Mouse (Mus musculus) limb, embryonic 15.5 days (tissue): ENCODE results near the gene Fcrlb. TPM values are rescaled to one million over a fixed set of nuclear protein-coding genes. Genes with fewer than 3 reads are reported as not detected.
"Not testable (repeated sequence)": the region's sequence is repeated elsewhere in the genome, so short reads cannot be mapped to it uniquely, and the experiment has no call there.

Source experiments
- ATAC-seq: fragments of 200-750 bp; cut with Nextera tagmentation; 2 replicates; pipeline ENCODE4 v1.8.0; 2017; ENCODE audit warnings: low read depth, moderate TSS enrichment; ENCODE audit not compliant: insufficient number of reproducible peaks, low FRiP score, low TSS enrichment
- H3K27ac ChIP-seq: fragments of 300-500 bp; sonication (generic); 2 replicates; pipeline ENCODE4 v1.5.1; 2015; ENCODE audit warnings: moderate library complexity, mild to moderate bottlenecking, inconsistent platforms
- H3K27me3 ChIP-seq: fragments of 300-500 bp; sonication (generic); 2 replicates; pipeline ENCODE4 v1.6.1; 2015; ENCODE audit warnings: inconsistent platforms
- H3K36me3 ChIP-seq: fragments of 300-500 bp; sonication (generic); 2 replicates; pipeline ENCODE4 v1.6.1; 2015; ENCODE audit warnings: inconsistent platforms
- H3K4me1 ChIP-seq: fragments of 300-500 bp; sonication (generic); 2 replicates; pipeline ENCODE4 v1.6.1; 2015; ENCODE audit warnings: inconsistent platforms
- H3K4me2 ChIP-seq: fragments of 300-500 bp; sonication (generic); 2 replicates; pipeline ENCODE4 v1.6.1; 2015; ENCODE audit warnings: mild to moderate bottlenecking, inconsistent platforms
- H3K4me3 ChIP-seq: fragments of 300-500 bp; sonication (generic); 2 replicates; pipeline ENCODE4 v1.5.1; 2015; ENCODE audit warnings: mild to moderate bottlenecking, inconsistent platforms
- H3K9ac ChIP-seq: fragments of 300-500 bp; sonication (generic); 2 replicates; pipeline ENCODE4 v1.6.1; 2015; ENCODE audit warnings: inconsistent platforms
- H3K9me3 ChIP-seq: fragments of 300-500 bp; sonication (generic); 2 replicates; pipeline ENCODE4 v1.6.1; 2016; ENCODE audit warnings: inconsistent platforms
- WGBS: fragments of 180-500 bp; shearing (Covaris S2); methylation state at CpG from one replicate; pipeline ENCODE4 v1.1.7; 2015; 5-methylcytosine and 5-hydroxymethylcytosine counted together
- polyA plus RNA-seq: library from polyadenylated mRNA; unstranded; fragments of >200 nt; fragmentation: Nextera tagmentation; extraction: Ambion mirVana; gene quantifications from 2 replicates; pipeline ENCODE4 v1.2.1, GENCODE M21; 2015

Fcrlb gene
- polyA plus RNA-seq, result 0.14 and 0.15 TPM in 2 replicates

DNA sequence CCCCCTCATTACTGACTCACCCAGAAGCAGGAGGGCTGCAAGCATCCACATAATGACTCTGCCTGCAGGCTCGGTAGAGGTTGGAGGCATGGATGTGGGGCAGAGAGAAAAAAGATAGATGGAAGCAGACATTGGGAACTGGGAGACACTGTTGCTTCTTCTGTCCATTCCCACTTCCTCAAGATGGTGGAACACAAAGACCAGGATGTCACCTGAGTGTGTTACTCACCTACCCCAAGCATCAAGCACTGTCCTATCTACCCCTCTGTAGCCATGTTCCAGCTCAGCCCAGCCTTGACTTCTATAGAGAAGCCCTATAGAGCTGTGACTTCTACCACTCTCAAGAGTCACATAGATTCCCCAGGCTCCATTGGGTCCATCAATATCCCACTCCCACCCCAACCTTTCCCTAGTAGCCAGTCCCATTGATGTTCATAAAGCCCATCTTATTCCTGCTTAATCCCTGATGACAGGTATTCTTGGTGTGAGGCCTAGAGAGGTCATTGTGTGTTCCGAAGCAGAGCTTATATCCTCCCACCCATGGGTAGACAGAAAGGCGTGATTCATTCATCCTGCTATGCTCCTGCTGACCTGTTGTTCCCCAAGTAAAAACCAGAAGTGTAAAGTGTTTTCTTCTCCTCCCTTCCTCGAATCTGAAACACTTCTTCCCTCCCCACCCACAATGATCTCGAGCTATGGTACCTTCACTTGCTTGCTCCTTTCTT lies at the start of gene Fcrlb:
Gene Fcrlb, minus strand, starts transcription at position 51 of the 725 bp plus-strand sequence.
- ATAC-seq, result no peak
- H3K9ac ChIP-seq, result no peak within 1 kb of the TSS
- peaks cover 9% of the 10 kb centered on the region for H3K4me1 ChIP-seq
- no peak within 1 kb of the TSS for H3K4me3 ChIP-seq
- no peak within 1 kb of the TSS for H3K27ac ChIP-seq
- H3K27me3 ChIP-seq, result peaks cover 19% of the 10 kb centered on the region
- H3K4me2 ChIP-seq, result no peak within 1 kb of the TSS
- WGBS, result 71% methylated on average over 5 of the region's 5 CpGs
- no peaks in the 10 kb centered on the region for H3K9me3 ChIP-seq
- H3K36me3 ChIP-seq, result no peaks in the 10 kb centered on the region

DNA sequence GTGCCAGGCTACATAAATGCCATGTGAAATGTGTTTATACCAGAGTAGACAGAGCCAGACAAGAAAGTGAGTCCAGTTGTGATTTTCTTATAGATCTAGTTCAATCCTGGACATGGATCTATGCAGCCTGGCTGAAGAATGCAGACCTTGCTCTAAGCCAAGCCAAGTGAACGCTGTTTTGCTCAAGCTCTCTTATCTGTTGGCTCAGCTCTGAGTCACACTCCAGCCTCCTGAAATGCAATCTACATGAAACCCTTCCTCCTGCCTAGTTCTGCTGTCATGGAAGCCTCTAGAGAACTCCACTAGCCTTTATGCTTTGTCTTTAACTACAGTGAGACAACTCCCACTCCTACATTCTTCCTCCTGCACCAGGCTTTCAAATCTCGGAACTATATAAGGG lies 49.6 kb upstream of the Fcrlb start:
- no peaks in the 10 kb centered on the region for H3K27me3 ChIP-seq
- H3K4me1 ChIP-seq, result no peaks in the 10 kb centered on the region
- ATAC-seq, result no peak
- no peak overlapping the region for H3K9ac ChIP-seq
- H3K36me3 ChIP-seq, result no peaks in the 10 kb centered on the region
- H3K4me2 ChIP-seq, result no peak overlapping the region
- WGBS, result 73% methylated on average over 2 of the region's 2 CpGs
- H3K27ac ChIP-seq, result no peak overlapping the region
- no peaks in the 10 kb centered on the region for H3K9me3 ChIP-seq
- no peak overlapping the region for H3K4me3 ChIP-seq

DNA sequence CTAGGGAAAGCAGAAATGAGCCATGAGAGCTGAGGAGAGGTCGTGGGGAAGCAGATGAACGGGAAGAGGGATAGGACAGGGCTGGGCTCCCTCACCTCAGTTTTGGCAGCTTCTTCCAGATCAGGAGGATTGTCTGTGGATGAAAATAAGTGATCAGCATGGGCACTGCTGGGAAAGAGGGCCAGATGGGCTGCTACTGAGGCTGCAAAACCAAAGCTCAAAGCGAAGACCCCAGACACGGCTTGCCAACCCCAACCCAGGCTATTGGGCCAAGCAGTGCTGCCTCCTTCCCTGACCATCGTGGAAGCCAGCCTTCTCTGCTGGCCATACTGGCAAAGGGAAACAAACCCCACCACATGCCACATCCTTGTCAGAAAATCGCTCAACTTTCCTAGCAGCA lies 48.4 kb upstream of the Fcrlb start:
- Histone ChIP-seq H3K4me1 (no peaks in the 10 kb centered on the region), H3K9me3 (no peaks in the 10 kb centered on the region), H3K4me2 (no peak overlapping the region), H3K4me3 (no peak overlapping the region), H3K9ac (no peak overlapping the region), H3K27ac (no peak overlapping the region), H3K36me3 (no peaks in the 10 kb centered on the region), H3K27me3 (no peaks in the 10 kb centered on the region)
- 72% methylated on average over 6 of the region's 6 CpGs for WGBS
- no peak for ATAC-seq

DNA sequence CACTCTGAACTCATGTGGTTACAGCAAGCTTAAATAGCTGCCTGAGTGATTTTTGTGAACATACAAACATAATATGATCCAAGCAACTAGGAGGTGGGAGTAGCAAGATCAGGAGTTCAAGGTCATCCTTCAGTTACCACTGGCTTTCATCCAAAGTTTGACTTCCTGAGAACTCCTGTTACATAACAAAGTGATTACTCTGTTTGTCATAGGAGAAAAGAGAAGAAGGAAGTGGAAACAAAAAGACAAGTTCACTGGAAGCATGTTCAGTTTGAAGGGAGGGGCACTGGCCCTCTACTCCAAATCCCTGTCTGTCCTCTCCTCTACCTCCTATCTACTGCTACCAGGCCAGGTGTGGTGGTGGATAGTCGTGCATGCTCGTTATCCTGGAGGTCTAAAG lies 47.0 kb upstream of the Fcrlb start:
- H3K9ac ChIP-seq, result no peak overlapping the region
- H3K4me3 ChIP-seq, result no peak overlapping the region
- H3K9me3 ChIP-seq, result no peaks in the 10 kb centered on the region
- H3K36me3 ChIP-seq, result no peaks in the 10 kb centered on the region
- H3K27me3 ChIP-seq, result no peaks in the 10 kb centered on the region
- H3K27ac ChIP-seq, result no peak overlapping the region
- H3K4me2 ChIP-seq, result no peak overlapping the region
- 60% methylated on average over 2 of the region's 2 CpGs for WGBS
- H3K4me1 ChIP-seq, result no peaks in the 10 kb centered on the region
- ATAC-seq, result no peak

DNA sequence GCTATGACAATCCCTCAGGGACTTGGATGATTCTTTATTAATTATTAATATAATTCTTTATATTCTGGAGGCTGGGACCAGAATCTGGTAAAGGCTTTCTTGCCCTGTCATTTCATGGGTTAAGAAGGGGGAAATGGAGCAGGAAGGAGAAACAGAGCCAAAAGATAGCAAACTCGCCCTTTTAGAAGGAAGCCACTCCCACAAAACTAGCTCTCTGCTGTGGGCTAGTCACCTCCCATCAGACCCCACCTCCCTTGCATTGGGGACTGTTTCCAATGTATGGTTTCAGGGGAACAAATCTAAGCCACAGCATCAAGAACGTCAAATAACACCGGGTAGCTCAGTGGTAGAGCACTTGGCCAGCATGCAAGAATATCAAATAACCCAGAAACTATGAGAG lies 45.5 kb upstream of the Fcrlb start:
- no peak overlapping the region for H3K27ac ChIP-seq
- no peaks in the 10 kb centered on the region for H3K27me3 ChIP-seq
- H3K36me3 ChIP-seq, result no peaks in the 10 kb centered on the region
- no peaks in the 10 kb centered on the region for H3K4me1 ChIP-seq
- WGBS, result 64% methylated on average over 3 of the region's 3 CpGs
- no peak overlapping the region for H3K4me2 ChIP-seq
- no peak for ATAC-seq
- H3K9ac ChIP-seq, result no peak overlapping the region
- H3K9me3 ChIP-seq, result no peaks in the 10 kb centered on the region
- no peak overlapping the region for H3K4me3 ChIP-seq

DNA sequence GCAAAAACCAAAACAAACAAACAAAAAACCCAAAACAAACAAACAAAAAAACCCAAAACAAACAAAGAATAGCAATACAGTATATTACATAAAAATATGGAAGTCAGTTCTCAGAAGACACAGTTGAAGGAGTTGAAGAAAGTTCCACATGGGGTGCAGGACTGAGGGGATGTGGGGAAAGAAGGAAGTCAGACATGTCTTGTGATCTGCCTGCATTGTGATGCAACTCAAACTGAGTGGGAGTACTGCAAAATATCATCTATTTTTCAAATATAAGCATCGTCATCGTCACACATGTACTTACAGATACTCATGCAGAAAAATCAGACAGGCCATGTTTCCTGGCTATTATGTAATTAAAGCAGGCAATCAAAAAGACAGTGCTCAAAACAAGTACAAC lies 40.5 kb upstream of the Fcrlb start:
- Histone ChIP-seq H3K36me3 (no peaks in the 10 kb centered on the region), H3K4me3 (no peak overlapping the region), H3K4me1 (no peaks in the 10 kb centered on the region), H3K4me2 (no peak overlapping the region), H3K9ac (no peak overlapping the region), H3K27me3 (no peaks in the 10 kb centered on the region), H3K27ac (no peak overlapping the region), H3K9me3 (no peaks in the 10 kb centered on the region)
- no peak for ATAC-seq
- 87% methylated on average over 2 of the region's 2 CpGs for WGBS

DNA sequence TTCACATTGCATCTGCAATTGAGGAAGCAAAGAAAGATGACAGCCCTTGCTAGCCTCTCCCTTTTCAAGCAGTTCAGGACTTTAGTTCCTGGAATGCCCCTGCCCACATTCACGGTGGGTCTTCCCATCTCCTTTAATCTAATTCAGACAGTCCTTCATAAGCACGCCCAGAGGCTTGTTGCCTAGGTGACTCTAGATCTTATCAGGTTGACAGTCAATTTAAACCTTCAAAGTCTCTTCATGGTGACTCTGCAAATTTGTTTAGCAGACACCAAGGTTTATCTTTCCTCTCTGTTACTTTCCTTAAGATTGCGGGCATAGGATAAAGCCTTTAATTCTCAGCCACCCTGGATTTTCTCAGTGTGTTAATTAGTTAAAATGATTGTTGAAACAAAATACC lies 38.0 kb upstream of the Fcrlb start:
- H3K9me3 ChIP-seq, result no peaks in the 10 kb centered on the region
- ATAC-seq, result no peak
- H3K4me2 ChIP-seq, result no peak overlapping the region
- H3K36me3 ChIP-seq, result no peaks in the 10 kb centered on the region
- no peak overlapping the region for H3K4me3 ChIP-seq
- no peak overlapping the region for H3K27ac ChIP-seq
- 43% methylated on average over 3 of the region's 3 CpGs for WGBS
- no peaks in the 10 kb centered on the region for H3K4me1 ChIP-seq
- no peaks in the 10 kb centered on the region for H3K27me3 ChIP-seq
- no peak overlapping the region for H3K9ac ChIP-seq

DNA sequence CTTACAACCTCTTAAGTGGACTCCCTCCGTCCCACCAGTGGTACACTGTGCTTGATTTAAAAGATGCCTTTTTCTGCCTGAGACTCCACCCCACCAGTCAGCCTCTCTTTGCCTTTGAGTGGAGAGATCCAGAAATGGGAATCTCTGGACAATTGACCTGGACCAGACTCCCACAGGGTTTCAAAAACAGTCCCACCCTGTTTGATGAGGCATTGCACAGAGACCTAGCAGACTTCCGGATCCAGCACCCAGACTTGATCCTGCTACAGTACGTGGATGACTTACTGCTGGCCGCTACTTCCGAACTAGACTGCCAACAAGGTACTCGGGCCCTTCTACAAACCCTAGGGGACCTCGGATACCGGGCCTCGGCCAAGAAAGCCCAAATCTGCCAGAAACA lies 32.2 kb upstream of the Fcrlb start:
- not testable (repeated sequence) for H3K36me3 ChIP-seq, H3K9ac ChIP-seq, H3K27ac ChIP-seq, ATAC-seq, H3K4me2 ChIP-seq, H3K9me3 ChIP-seq, H3K4me1 ChIP-seq, H3K4me3 ChIP-seq, H3K27me3 ChIP-seq
- WGBS, result 98% methylated on average over 8 of the region's 9 CpGs

DNA sequence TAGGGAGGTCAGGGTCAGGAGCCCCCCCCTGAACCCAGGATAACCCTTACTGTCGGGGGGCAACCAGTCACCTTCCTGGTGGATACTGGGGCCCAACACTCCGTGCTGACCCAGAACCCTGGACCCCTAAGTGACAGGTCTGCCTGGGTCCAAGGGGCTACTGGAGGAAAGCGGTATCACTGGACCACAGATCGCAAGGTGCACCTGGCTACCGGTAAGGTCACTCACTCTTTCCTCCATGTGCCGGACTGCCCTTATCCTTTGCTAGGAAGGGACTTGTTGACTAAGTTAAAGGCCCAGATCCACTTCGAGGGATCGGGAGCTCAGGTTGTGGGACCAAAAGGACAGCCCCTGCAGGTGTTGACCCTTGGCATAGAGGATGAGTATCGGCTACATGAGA lies 31.4 kb upstream of the Fcrlb start:
- H3K36me3 ChIP-seq, H3K4me2 ChIP-seq, H3K27ac ChIP-seq, H3K27me3 ChIP-seq, H3K4me1 ChIP-seq, ATAC-seq, H3K4me3 ChIP-seq, H3K9ac ChIP-seq, H3K9me3 ChIP-seq: not testable (repeated sequence)
- WGBS, result 94% methylated on average over 9 of the region's 9 CpGs

DNA sequence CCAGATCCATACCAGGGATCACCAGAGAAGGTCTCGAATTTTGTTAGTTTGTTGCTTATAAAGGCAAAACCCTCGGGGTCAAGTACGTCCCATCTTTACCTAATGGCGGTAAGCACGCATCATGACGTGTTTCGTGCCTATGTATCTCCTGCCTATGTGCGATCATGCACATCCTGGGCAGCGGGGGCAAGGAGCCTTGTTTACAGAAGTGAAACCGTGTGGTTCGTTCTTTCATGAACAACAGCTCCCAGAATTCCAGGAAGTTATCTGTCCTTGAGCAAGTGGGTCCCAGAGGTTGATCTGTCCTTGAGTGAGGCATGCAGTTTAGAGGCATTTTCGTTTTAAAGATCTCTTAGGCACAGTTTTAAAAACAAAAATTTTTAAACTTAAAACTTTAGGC lies 26.5 kb upstream of the Fcrlb start:
- H3K4me1 ChIP-seq, result no peaks in the 10 kb centered on the region
- ATAC-seq, result no peak
- H3K27ac ChIP-seq, result no peak overlapping the region
- H3K36me3 ChIP-seq, result no peaks in the 10 kb centered on the region
- WGBS, result 84% methylated on average over 12 of the region's 12 CpGs
- no peak overlapping the region for H3K9ac ChIP-seq
- H3K9me3 ChIP-seq, result no peaks in the 10 kb centered on the region
- H3K4me3 ChIP-seq, result no peak overlapping the region
- H3K4me2 ChIP-seq, result no peak overlapping the region
- no peaks in the 10 kb centered on the region for H3K27me3 ChIP-seq

DNA sequence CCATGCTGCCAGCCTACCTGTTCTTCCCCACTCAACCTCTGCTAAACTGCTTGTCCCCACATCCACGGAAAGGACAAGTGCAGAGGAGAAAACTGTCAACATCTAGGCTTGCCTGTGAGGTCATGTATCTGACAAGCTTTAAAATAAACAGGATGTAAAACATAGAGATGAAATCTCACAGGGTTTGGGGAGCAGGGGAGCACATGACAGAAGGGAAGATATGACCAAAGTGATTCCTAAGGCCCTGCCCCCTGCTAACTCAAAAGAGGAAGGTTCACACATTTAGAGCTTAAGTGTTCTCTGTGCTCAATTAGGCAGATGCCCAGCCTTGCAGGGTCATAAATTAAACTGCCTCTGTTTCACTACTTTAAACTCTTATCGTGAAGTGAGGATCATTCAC lies 21.6 kb upstream of the Fcrlb start:
- Histone ChIP-seq H3K36me3 (no peaks in the 10 kb centered on the region), H3K4me3 (no peak overlapping the region), H3K27ac (no peak overlapping the region), H3K4me1 (no peaks in the 10 kb centered on the region), H3K4me2 (no peak overlapping the region), H3K9ac (no peak overlapping the region), H3K27me3 (no peaks in the 10 kb centered on the region), H3K9me3 (no peaks in the 10 kb centered on the region)
- 50% methylated on average over 2 of the region's 2 CpGs for WGBS
- no peak for ATAC-seq

DNA sequence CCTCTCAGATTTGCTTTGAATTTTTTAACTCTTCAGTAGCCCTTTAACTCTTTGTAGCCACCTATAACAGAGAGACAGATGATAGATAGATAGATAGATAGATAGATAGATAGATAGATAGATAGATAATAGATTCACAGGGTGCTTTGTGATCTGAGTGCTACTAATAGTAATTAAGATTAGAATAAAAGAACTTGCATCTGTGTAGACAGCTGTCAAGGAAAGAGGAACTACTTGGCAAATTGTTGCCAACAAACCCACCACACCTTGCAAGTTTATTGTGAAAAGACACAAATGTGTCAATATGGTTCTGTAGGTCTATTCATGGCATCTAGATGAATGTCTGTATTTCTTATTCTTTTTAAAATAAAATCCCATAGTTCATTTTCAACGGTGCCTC lies 21.2 kb upstream of the Fcrlb start:
- H3K4me3 ChIP-seq, result no peak overlapping the region
- no peaks in the 10 kb centered on the region for H3K4me1 ChIP-seq
- H3K27me3 ChIP-seq, result no peaks in the 10 kb centered on the region
- H3K4me2 ChIP-seq, result no peak overlapping the region
- H3K27ac ChIP-seq, result no peak overlapping the region
- no peak for ATAC-seq
- H3K36me3 ChIP-seq, result no peaks in the 10 kb centered on the region
- 86% methylated on average over 1 of the region's 1 CpGs for WGBS
- H3K9ac ChIP-seq, result no peak overlapping the region
- no peaks in the 10 kb centered on the region for H3K9me3 ChIP-seq

DNA sequence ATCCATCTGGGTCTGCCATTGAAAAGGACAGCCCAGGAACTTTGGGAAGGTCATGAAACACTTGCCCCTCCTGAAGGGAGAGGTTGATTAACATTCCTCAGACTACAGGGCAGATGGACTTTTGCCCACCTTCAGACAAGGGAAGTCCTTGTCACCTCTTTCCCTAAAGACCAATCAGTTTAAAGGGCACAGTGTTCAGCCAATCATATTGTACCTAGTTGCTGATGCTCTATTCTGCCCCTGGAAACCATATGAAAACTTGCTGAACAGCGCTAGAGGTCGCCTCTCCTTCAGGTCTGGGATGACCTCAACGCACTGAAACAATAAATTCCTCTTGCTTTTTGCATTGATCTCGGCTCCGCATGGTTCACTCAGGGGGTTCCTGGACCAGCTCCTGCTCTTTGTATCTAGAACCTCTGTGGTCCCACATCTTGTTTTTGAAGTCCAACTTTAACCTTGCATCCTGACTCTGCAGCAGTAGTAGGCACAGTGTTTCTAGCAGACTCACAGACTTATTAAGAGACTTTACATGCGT lies 20.7 kb upstream of the Fcrlb start:
- ATAC-seq, result no peak
- no peaks in the 10 kb centered on the region for H3K4me1 ChIP-seq
- H3K27ac ChIP-seq, result no peak overlapping the region
- no peak overlapping the region for H3K4me3 ChIP-seq
- H3K9me3 ChIP-seq, result no peaks in the 10 kb centered on the region
- H3K36me3 ChIP-seq, result no peaks in the 10 kb centered on the region
- no peaks in the 10 kb centered on the region for H3K27me3 ChIP-seq
- no peak overlapping the region for H3K9ac ChIP-seq
- no peak overlapping the region for H3K4me2 ChIP-seq
- 68% methylated on average over 6 of the region's 6 CpGs for WGBS
